In genomic region chr19:6265727-6266182, GRCm38 (mm10) we compare ENCODE assay signal across 17 mouse cellular contexts. TPM values are rescaled to one million over a fixed set of nuclear protein-coding genes. Genes with fewer than 3 reads are reported as not detected.
DNase-seq lines count a peak whose midpoint lies in the region; ATAC-seq and TF ChIP-seq lines count a peak whose summit lies in the region.
"Had no signal": no experiment of that assay in that cellular context is flagged by ENCODE, and none has a peak within 500 bp of the region (broad histone marks: within the 10 kb centered on the region; RNA-seq: fewer than 3 reads in every experiment).

No protein-coding gene starts in this region.

- no peaks in the 10 kb centered on the region for H3K36me3 ChIP-seq in heart, adult 2 months (ENCODE audit: control insufficient read depth, insufficient read depth, low read length)
- peaks cover 15% of the 10 kb centered on the region for H3K36me3 ChIP-seq in midbrain, postnatal 0 days (ENCODE audit: insufficient read depth, low read length)
- peaks cover 16% of the 10 kb centered on the region; the same call in 1 of the 2 replicates for H3K36me3 ChIP-seq in midbrain, embryonic 15.5 days (replicated peaks)
- H3K36me3 ChIP-seq in intestine, embryonic 14.5 days (ENCODE audit: control insufficient read depth, insufficient read depth, low read length), result peaks cover 17% of the 10 kb centered on the region
- peaks cover 12% of the 10 kb centered on the region for H3K36me3 ChIP-seq in stomach, embryonic 16.5 days (ENCODE audit: control insufficient read depth, insufficient read depth, low read length)
- peaks cover 23% of the 10 kb centered on the region for H3K36me3 ChIP-seq in hindbrain, embryonic 10.5 days

- no peak overlapping the region for H3K27ac ChIP-seq in heart, adult 2 months
- no peak overlapping the region for H3K27ac ChIP-seq in midbrain, postnatal 0 days (ENCODE audit: low read depth, low read length)
- no peak overlapping the region for H3K27ac ChIP-seq in midbrain, embryonic 15.5 days
- no peak overlapping the region for H3K27ac ChIP-seq in intestine, embryonic 14.5 days (ENCODE audit: low read depth)
- no peak overlapping the region for H3K27ac ChIP-seq in stomach, embryonic 16.5 days (ENCODE audit: low read length)
- H3K27ac ChIP-seq in hindbrain, embryonic 10.5 days, result no peak overlapping the region
- H3K27ac ChIP-seq: heart, embryonic 13.5 days had no signal

- H3K27me3 ChIP-seq in heart, adult 2 months (ENCODE audit: control insufficient read depth, insufficient read depth, low read length), result no peaks in the 10 kb centered on the region
- H3K27me3 ChIP-seq in midbrain, postnatal 0 days (ENCODE audit: insufficient read depth, low read length), result no peaks in the 10 kb centered on the region
- H3K27me3 ChIP-seq in midbrain, embryonic 15.5 days (replicated peaks), result no peaks in the 10 kb centered on the region
- H3K27me3 ChIP-seq in intestine, embryonic 14.5 days (replicated peaks; ENCODE audit: control insufficient read depth, insufficient read depth, low read length), result no peaks in the 10 kb centered on the region
- no peaks in the 10 kb centered on the region for H3K27me3 ChIP-seq in stomach, embryonic 16.5 days (ENCODE audit: control insufficient read depth, insufficient read depth, low read length)
- peaks cover 3% of the 10 kb centered on the region; the same call in 1 of the 2 replicates for H3K27me3 ChIP-seq in hindbrain, embryonic 10.5 days (ENCODE audit: insufficient read depth, poor library complexity, severe bottlenecking)

- no peaks in the 10 kb centered on the region for H3K79me2 ChIP-seq in heart, adult 2 months (replicated peaks; ENCODE audit: control insufficient read depth, insufficient read depth, low read length)

- peaks cover 3% of the 10 kb centered on the region; the same call in 1 of the 2 replicates for H3K4me1 ChIP-seq in heart, adult 2 months (ENCODE audit: control insufficient read depth, insufficient read depth, low read length)
- H3K4me1 ChIP-seq in midbrain, postnatal 0 days (ENCODE audit: insufficient read depth, low read length), result no peaks in the 10 kb centered on the region
- no peaks in the 10 kb centered on the region for H3K4me1 ChIP-seq in midbrain, embryonic 15.5 days
- H3K4me1 ChIP-seq in intestine, embryonic 14.5 days (replicated peaks; ENCODE audit: control insufficient read depth, insufficient read depth, low read length), result no peaks in the 10 kb centered on the region
- H3K4me1 ChIP-seq in stomach, embryonic 16.5 days (ENCODE audit: control insufficient read depth, insufficient read depth, low read length), result no peaks in the 10 kb centered on the region
- peaks cover 6% of the 10 kb centered on the region; the same call in 1 of the 2 replicates for H3K4me1 ChIP-seq in hindbrain, embryonic 10.5 days (replicated peaks)

- H3K4me3 ChIP-seq in heart, adult 2 months, result no peak overlapping the region
- H3K4me3 ChIP-seq in midbrain, postnatal 0 days (ENCODE audit: low read depth, low read length), result no peak overlapping the region
- H3K4me3 ChIP-seq in midbrain, embryonic 15.5 days, result no peak overlapping the region
- H3K4me3 ChIP-seq in intestine, embryonic 14.5 days (ENCODE audit: low read depth, low read length), result no peak overlapping the region
- H3K4me3 ChIP-seq in stomach, embryonic 16.5 days (replicated peaks; ENCODE audit: low read length), result peak overlapping the region; percentile 35; the same call in 1 of the 2 replicates
- no peak overlapping the region for H3K4me3 ChIP-seq in hindbrain, embryonic 10.5 days
- H3K4me3 ChIP-seq: heart, embryonic 13.5 days had no signal

- intact Hi-C loops in heart, adult 2 months (cut with DNase I), result no loop called here

- no peak overlapping the region for H3K9ac ChIP-seq in heart, adult 2 months (ENCODE audit: low read depth, low read length)
- no peak overlapping the region for H3K9ac ChIP-seq in midbrain, postnatal 0 days (replicated peaks; ENCODE audit: low read length, poor library complexity, severe bottlenecking)
- no peak overlapping the region for H3K9ac ChIP-seq in midbrain, embryonic 15.5 days
- no peak overlapping the region for H3K9ac ChIP-seq in intestine, embryonic 14.5 days (ENCODE audit: low read length)
- no peak overlapping the region for H3K9ac ChIP-seq in stomach, embryonic 16.5 days (ENCODE audit: low read length)
- H3K9ac ChIP-seq: heart, embryonic 13.5 days had no signal

- TF ChIP-seq CTCF in heart, adult 2 months (IDR thresholded peaks at IDR 0.05), result peak; percentile 54
- TF ChIP-seq CTCF in midbrain, postnatal 0 days (IDR thresholded peaks at IDR 0.05), result peak; percentile 38

- TF ChIP-seq EP300 in heart, adult 2 months (IDR thresholded peaks at IDR 0.05; ENCODE audit: insufficient read depth, low read depth, low read length), result no peak

- WGBS in heart, adult 2 months, result 74% methylated on average over 6 of the region's 6 CpGs
- WGBS in midbrain, postnatal 0 days, result 70% methylated on average over 6 of the region's 6 CpGs
- WGBS in midbrain, embryonic 15.5 days, result 63% methylated on average over 6 of the region's 6 CpGs
- 64% methylated on average over 6 of the region's 6 CpGs for WGBS in intestine, embryonic 14.5 days
- 70% methylated on average over 6 of the region's 6 CpGs for WGBS in stomach, embryonic 16.5 days
- 62% methylated on average over 6 of the region's 6 CpGs for WGBS in hindbrain, embryonic 10.5 days

- H3K9me3 ChIP-seq in midbrain, postnatal 0 days (ENCODE audit: low read length), result no peaks in the 10 kb centered on the region
- no peaks in the 10 kb centered on the region for H3K9me3 ChIP-seq in midbrain, embryonic 15.5 days
- no peaks in the 10 kb centered on the region for H3K9me3 ChIP-seq in intestine, embryonic 14.5 days (ENCODE audit: control insufficient read depth, low read length)
- H3K9me3 ChIP-seq in stomach, embryonic 16.5 days (replicated peaks; ENCODE audit: control insufficient read depth, low read length), result no peaks in the 10 kb centered on the region
- H3K9me3 ChIP-seq in hindbrain, embryonic 10.5 days, result no peaks in the 10 kb centered on the region

- H3K4me2 ChIP-seq in midbrain, postnatal 0 days (ENCODE audit: low read depth, low read length, poor library complexity, severe bottlenecking), result no peak overlapping the region
- H3K4me2 ChIP-seq in midbrain, embryonic 15.5 days, result no peak overlapping the region
- peak overlapping the region; percentile 45 for H3K4me2 ChIP-seq in intestine, embryonic 14.5 days (ENCODE audit: low read length)
- H3K4me2 ChIP-seq in stomach, embryonic 16.5 days (ENCODE audit: low read depth, low read length), result no peak overlapping the region
- H3K4me2 ChIP-seq: heart, embryonic 13.5 days; midbrain, embryonic 11.5 days had no signal

- no peak for TF ChIP-seq POLR2A in heart, adult 2 months (IDR thresholded peaks at IDR 0.05; ENCODE audit: insufficient read depth, low read depth, low read length)

- no peak for DNase-seq in heart, adult 2 months
- no peak for DNase-seq in heart, adult 8-10 months (ENCODE audit: low spot score)
- no peak for DNase-seq in midbrain, postnatal 0 days (ENCODE audit: low spot score)
- no peak for DNase-seq in intestine, embryonic 14.5 days (ENCODE audit: low spot score)
- DNase-seq in hindbrain, embryonic 10.5 days (ENCODE audit: low spot score), result no peak
- DNase-seq in natural killer cell, adult 2 months (ENCODE audit: low spot score in 2 of 2), result no peak
- DNase-seq: gastrocnemius, postnatal 14 days; right cerebral cortex, postnatal 25 days; thymus, postnatal 36 days had no signal

- no peak for ATAC-seq in midbrain, postnatal 0 days (ENCODE audit: low FRiP score)
- ATAC-seq in midbrain, embryonic 15.5 days (replicated peaks), result no peak
- ATAC-seq in intestine, embryonic 14.5 days (replicated peaks; ENCODE audit: low FRiP score, low TSS enrichment, low read depth), result no peak
- ATAC-seq in stomach, embryonic 16.5 days (ENCODE audit: insufficient read depth, low FRiP score), result no peak
- ATAC-seq: CD4-positive, CD25-positive, alpha-beta regulatory T cell, adult 4 months; forebrain, embryonic 14.5 days had no signal

RNA-seq across cellular contexts. Expression of gene Ehd1, which starts 10.8 kb away (rescaled TPM):
- total RNA-seq in heart, adult 2 months (2021), result 100 to 1,000 TPM in 1 of 2 experiments, 10 to 100 TPM in 1; 98.0 to 120 TPM
- 111 and 142 TPM in 2 replicates for polyA plus RNA-seq in heart, adult 2 months (2012; rRNA removed)
- 10 to 100 TPM; 88.7 to 99.1 (median 92.3) TPM for total RNA-seq in heart, adult 8-10 months (2022)
- total RNA-seq in midbrain, postnatal 0 days (2014; rRNA removed), result 117 and 139 TPM in 2 replicates
- 73.0 and 74.0 TPM in 2 replicates for polyA plus RNA-seq in midbrain, postnatal 0 days (2015; fragmentation: Nextera tagmentation; extraction: Ambion mirVana)
- polyA plus RNA-seq in midbrain, embryonic 15.5 days (2015; fragmentation: Nextera tagmentation; extraction: Ambion mirVana), result 107 and 111 TPM in 2 replicates
- polyA plus RNA-seq in intestine, embryonic 14.5 days (2014; fragmentation: Nextera tagmentation; extraction: Ambion mirVana), result 46.9 and 47.7 TPM in 2 replicates
- 77.2 and 98.4 TPM in 2 replicates for polyA plus RNA-seq in stomach, embryonic 16.5 days (2015; fragmentation: Nextera tagmentation; extraction: Ambion mirVana)
- polyA plus RNA-seq in hindbrain, embryonic 10.5 days (2016; fragmentation: Nextera tagmentation; extraction: Ambion mirVana), result 87.8 and 103 TPM in 2 replicates

RNA-seq across cellular contexts. Expression of gene Atg2a, which starts 24.3 kb away (rescaled TPM):
- total RNA-seq in heart, adult 2 months (2021), result 10 to 100 TPM; 20.5 to 24.5 TPM
- polyA plus RNA-seq in heart, adult 2 months (2012; rRNA removed), result 26.3 and 26.7 TPM in 2 replicates
- total RNA-seq in heart, adult 8-10 months (2022), result 10 to 100 TPM; 22.3 to 28.0 (median 25.8) TPM
- 34.3 and 38.2 TPM in 2 replicates for total RNA-seq in midbrain, postnatal 0 days (2014; rRNA removed)
- 9.6 and 9.7 TPM in 2 replicates for polyA plus RNA-seq in midbrain, postnatal 0 days (2015; fragmentation: Nextera tagmentation; extraction: Ambion mirVana)
- 16.1 and 16.4 TPM in 2 replicates for polyA plus RNA-seq in midbrain, embryonic 15.5 days (2015; fragmentation: Nextera tagmentation; extraction: Ambion mirVana)
- 11.6 and 12.9 TPM in 2 replicates for polyA plus RNA-seq in intestine, embryonic 14.5 days (2014; fragmentation: Nextera tagmentation; extraction: Ambion mirVana)
- 9.3 and 11.2 TPM in 2 replicates for polyA plus RNA-seq in stomach, embryonic 16.5 days (2015; fragmentation: Nextera tagmentation; extraction: Ambion mirVana)
- 10.3 and 14.9 TPM in 2 replicates for polyA plus RNA-seq in hindbrain, embryonic 10.5 days (2016; fragmentation: Nextera tagmentation; extraction: Ambion mirVana)

RNA-seq across cellular contexts. Expression of gene Ppp2r5b, which starts 30.1 kb away (rescaled TPM):
- total RNA-seq in heart, adult 2 months (2021), result 10 to 100 TPM; 34.8 to 35.1 TPM
- polyA plus RNA-seq in heart, adult 2 months (2012; rRNA removed), result 36.8 and 40.6 TPM in 2 replicates
- 10 to 100 TPM; 32.9 to 35.9 (median 34.4) TPM for total RNA-seq in heart, adult 8-10 months (2022)
- total RNA-seq in midbrain, postnatal 0 days (2014; rRNA removed), result 248 and 256 TPM in 2 replicates
- polyA plus RNA-seq in midbrain, postnatal 0 days (2015; fragmentation: Nextera tagmentation; extraction: Ambion mirVana), result 177 and 189 TPM in 2 replicates
- polyA plus RNA-seq in midbrain, embryonic 15.5 days (2015; fragmentation: Nextera tagmentation; extraction: Ambion mirVana), result 141 and 149 TPM in 2 replicates
- polyA plus RNA-seq in intestine, embryonic 14.5 days (2014; fragmentation: Nextera tagmentation; extraction: Ambion mirVana), result 24.1 and 27.5 TPM in 2 replicates
- polyA plus RNA-seq in stomach, embryonic 16.5 days (2015; fragmentation: Nextera tagmentation; extraction: Ambion mirVana), result 20.6 and 22.1 TPM in 2 replicates
- polyA plus RNA-seq in hindbrain, embryonic 10.5 days (2016; fragmentation: Nextera tagmentation; extraction: Ambion mirVana), result 37.8 and 53.8 TPM in 2 replicates

RNA-seq across cellular contexts. Expression of gene Gpha2, which starts 39.6 kb away (rescaled TPM):
- not detected for total RNA-seq in heart, adult 2 months (2021)
- polyA plus RNA-seq in heart, adult 2 months (2012; rRNA removed), result 0.27 TPM in 1 of 2 replicates, not detected in the other
- not detected for total RNA-seq in heart, adult 8-10 months (2022)
- total RNA-seq in midbrain, postnatal 0 days (2014; rRNA removed), result not detected in 2 replicates
- 0.31 TPM in 1 of 2 replicates, not detected in the other for polyA plus RNA-seq in midbrain, postnatal 0 days (2015; fragmentation: Nextera tagmentation; extraction: Ambion mirVana)
- polyA plus RNA-seq in midbrain, embryonic 15.5 days (2015; fragmentation: Nextera tagmentation; extraction: Ambion mirVana), result not detected in 2 replicates
- polyA plus RNA-seq in intestine, embryonic 14.5 days (2014; fragmentation: Nextera tagmentation; extraction: Ambion mirVana), result 0.53 and 1.1 TPM in 2 replicates
- polyA plus RNA-seq in stomach, embryonic 16.5 days (2015; fragmentation: Nextera tagmentation; extraction: Ambion mirVana), result 0.41 and 0.48 TPM in 2 replicates
- 0.57 TPM in 1 of 2 replicates, not detected in the other for polyA plus RNA-seq in hindbrain, embryonic 10.5 days (2016; fragmentation: Nextera tagmentation; extraction: Ambion mirVana)
- total RNA-seq: gastrocnemius, postnatal 14 days; layer of hippocampus, adult 18-20 months; left cerebral cortex, postnatal 25 days had no signal
- polyA plus RNA-seq: CD4-positive, CD25-positive, alpha-beta regulatory T cell, adult 4 months; forebrain, embryonic 14.5 days; heart, embryonic 13.5 days had no signal

RNA-seq across cellular contexts. Expression of gene Cdc42bpg, which starts 40.5 kb away (rescaled TPM):
- total RNA-seq in heart, adult 2 months (2021), result 10 to 100 TPM; 11.7 to 13.9 TPM
- polyA plus RNA-seq in heart, adult 2 months (2012; rRNA removed), result 7.0 and 7.7 TPM in 2 replicates
- 10 to 100 TPM; 14.7 to 17.1 (median 15.4) TPM for total RNA-seq in heart, adult 8-10 months (2022)
- total RNA-seq in midbrain, postnatal 0 days (2014; rRNA removed), result 4.8 and 5.4 TPM in 2 replicates
- 0.20 and 0.67 TPM in 2 replicates for polyA plus RNA-seq in midbrain, postnatal 0 days (2015; fragmentation: Nextera tagmentation; extraction: Ambion mirVana)
- 0.40 and 0.47 TPM in 2 replicates for polyA plus RNA-seq in midbrain, embryonic 15.5 days (2015; fragmentation: Nextera tagmentation; extraction: Ambion mirVana)
- polyA plus RNA-seq in intestine, embryonic 14.5 days (2014; fragmentation: Nextera tagmentation; extraction: Ambion mirVana), result 1.5 and 1.8 TPM in 2 replicates
- 1.9 and 2.0 TPM in 2 replicates for polyA plus RNA-seq in stomach, embryonic 16.5 days (2015; fragmentation: Nextera tagmentation; extraction: Ambion mirVana)
- polyA plus RNA-seq in hindbrain, embryonic 10.5 days (2016; fragmentation: Nextera tagmentation; extraction: Ambion mirVana), result 0.29 and 0.37 TPM in 2 replicates
